Mouse (Mus musculus): ENCODE results near the gene Smap2. TPM values are rescaled to one million over a fixed set of nuclear protein-coding genes. Genes with fewer than 3 reads are reported as not detected.

Smap2 gene
- polyA plus RNA-seq, 1 experiment = 35.5 TPM

DNA sequence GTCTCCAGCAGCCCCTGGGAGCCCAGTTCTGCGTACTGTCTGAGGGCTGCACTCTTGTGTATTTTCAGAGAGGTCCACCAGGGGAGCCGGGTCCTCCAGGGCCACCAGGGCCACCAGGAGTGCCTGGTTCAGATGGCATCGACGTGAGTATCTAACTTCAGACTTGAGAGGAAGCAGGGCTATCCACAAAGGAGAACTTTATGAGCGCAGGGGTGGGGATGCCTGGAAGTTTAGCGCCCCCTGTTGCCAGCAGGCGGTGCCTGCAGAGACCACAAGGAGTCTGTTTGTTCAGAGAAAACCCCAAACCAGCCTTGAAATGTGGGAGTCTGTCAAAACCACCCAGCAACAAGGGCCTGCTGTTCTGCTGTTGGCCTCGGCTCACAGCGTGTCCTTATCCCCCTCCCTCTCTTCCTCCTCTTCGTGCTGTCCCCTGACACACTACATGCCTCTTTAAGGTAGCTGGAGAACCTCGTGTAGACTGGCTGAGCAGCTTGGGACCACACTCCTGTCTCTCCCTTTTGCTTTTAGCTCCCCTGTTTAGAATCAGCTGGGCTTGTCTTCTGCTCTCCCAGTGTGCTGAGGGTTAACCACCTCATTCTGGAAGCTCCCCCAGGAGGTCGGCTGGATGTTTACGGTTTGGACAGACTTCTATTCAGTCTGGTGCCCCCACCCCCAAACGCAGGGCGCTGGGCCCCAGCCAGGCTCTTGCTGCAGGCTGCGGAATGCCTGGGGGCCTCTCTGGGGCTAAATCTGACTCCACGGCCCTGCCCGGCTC lies 24.0 kb upstream of the Smap2 start:
- TF ChIP-seq CTCF (IDR thresholded peaks at IDR 0.05; ENCODE audit: borderline replicate concordance, insufficient read depth, low read length) (0 out of 2 replicates have a peak, but pooled peaks have one; percentile 14), POLR2A (IDR thresholded peaks at IDR 0.05; ENCODE audit: low read depth, low read length) (no peak)
- Histone ChIP-seq H3K27ac (ENCODE audit: insufficient read depth, low read length) (no peak overlapping the region), H3K4me1 (ENCODE audit: control insufficient read depth, insufficient read depth, low read length) (no peaks in the 10 kb centered on the region), H3K4me3 (ENCODE audit: insufficient read depth, low read length) (no peak overlapping the region)

DNA sequence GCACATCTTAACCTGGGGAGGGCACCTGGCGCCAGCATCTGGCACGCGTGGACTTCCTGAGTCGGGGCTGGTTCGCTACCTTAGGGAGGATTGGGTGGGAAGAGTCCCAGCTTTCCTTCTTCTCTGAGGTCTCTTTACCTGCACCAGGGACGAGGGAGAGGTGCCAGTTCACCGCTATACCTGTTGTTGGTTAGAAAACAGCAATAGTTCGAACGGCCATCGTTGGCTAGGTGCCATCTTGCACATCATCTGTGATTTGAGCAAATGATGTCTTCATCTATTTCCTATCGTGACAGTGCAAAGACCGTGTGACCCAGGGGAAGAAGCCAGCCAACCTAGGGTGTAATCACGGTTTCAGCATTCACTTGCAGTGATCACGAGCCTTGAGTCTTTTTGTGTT lies 23.3 kb upstream of the Smap2 start:
- TF ChIP-seq CTCF (IDR thresholded peaks at IDR 0.05; ENCODE audit: borderline replicate concordance, insufficient read depth, low read length) = no peak
- no peak for TF ChIP-seq POLR2A (IDR thresholded peaks at IDR 0.05; ENCODE audit: low read depth, low read length)
- Histone ChIP-seq H3K4me3 (ENCODE audit: insufficient read depth, low read length) (no peak overlapping the region), H3K27ac (ENCODE audit: insufficient read depth, low read length) (no peak overlapping the region)

DNA sequence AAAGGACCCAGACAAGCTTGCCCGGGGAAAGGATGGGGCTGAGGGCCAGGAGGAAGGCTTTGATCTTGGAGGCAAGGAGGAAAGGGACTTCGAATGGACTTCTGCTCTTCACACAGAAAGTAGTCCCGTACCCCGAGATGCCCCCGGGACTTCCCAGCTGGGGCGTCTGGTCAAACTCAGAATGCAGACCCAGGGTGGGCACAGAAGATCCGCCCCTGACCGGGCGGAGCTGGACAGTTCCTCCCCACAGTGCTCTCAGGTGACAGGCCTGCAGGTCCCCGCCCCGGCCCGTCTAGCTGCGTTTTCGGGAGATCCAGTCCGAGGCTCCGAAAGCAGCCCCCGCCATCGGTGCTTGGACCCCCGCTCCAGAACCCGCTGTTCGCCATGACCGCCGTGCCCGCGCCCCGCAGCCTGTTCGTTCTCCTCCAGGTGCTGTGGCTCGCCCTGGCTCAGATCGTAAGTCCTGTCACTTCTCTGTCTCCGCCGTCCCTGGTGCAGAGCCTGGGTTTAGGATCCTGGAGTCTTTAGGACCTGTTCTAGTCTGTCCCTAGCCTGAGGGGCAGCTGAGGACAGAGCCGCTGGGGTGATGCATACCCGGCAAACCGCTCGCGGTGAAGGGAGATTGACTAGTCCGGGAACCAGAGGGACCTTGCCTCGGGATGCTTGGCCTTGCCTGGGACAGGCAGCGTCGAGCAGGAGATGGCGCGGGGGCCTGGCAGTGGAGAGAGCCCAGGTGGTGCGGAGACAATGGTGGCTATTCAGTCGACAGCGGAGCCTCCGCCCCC lies 22.5 kb upstream of the Smap2 start, which contains the start of gene Col9a2:
Col9a2 (plus strand) TSS at position 55 of the 785 bp plus-strand sequence.
- Histone ChIP-seq H3K4me3 (ENCODE audit: insufficient read depth, low read length) (peak within 1 kb of the TSS; percentile 17), H3K27ac (ENCODE audit: insufficient read depth, low read length) (no peak within 1 kb of the TSS), H3K4me1 (ENCODE audit: control insufficient read depth, insufficient read depth, low read length) (no peaks in the 10 kb centered on the region)
- TF ChIP-seq CTCF (IDR thresholded peaks at IDR 0.05; ENCODE audit: borderline replicate concordance, insufficient read depth, low read length) (no peak), POLR2A (IDR thresholded peaks at IDR 0.05; ENCODE audit: low read depth, low read length) (no peak)

More for the DNA sequence above, 23.3 kb upstream of the Smap2 start:
- H3K4me1 ChIP-seq (ENCODE audit: control insufficient read depth, insufficient read depth, low read length) = no peaks in the 10 kb centered on the region

DNA sequence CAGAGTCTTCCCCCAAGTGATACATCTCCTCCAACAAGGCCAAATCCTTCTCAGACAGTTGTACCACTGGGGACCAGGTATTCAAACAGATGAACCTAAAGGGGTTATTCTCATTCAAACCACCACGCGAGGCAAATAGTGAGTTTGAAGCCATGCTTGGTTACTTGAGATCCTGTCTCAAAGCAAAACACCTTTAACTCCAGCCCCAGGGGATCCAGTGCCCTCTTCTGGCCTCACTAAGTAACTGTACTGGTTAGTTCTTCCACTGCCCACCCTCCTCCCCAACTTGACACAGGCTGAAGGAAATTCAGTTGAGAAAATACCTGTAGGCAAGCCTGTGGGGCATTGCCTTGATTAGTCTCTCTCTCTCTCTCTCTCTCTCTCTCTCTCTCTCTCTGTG lies 16.0 kb upstream of the Smap2 start:
- no peak overlapping the region for H3K27ac ChIP-seq (ENCODE audit: insufficient read depth, low read length)
- H3K4me1 ChIP-seq (ENCODE audit: control insufficient read depth, insufficient read depth, low read length) = no peaks in the 10 kb centered on the region
- no peak overlapping the region for H3K4me3 ChIP-seq (ENCODE audit: insufficient read depth, low read length)
- TF ChIP-seq POLR2A (IDR thresholded peaks at IDR 0.05; ENCODE audit: low read depth, low read length) (no peak), CTCF (IDR thresholded peaks at IDR 0.05; ENCODE audit: borderline replicate concordance, insufficient read depth, low read length) (no peak)

DNA sequence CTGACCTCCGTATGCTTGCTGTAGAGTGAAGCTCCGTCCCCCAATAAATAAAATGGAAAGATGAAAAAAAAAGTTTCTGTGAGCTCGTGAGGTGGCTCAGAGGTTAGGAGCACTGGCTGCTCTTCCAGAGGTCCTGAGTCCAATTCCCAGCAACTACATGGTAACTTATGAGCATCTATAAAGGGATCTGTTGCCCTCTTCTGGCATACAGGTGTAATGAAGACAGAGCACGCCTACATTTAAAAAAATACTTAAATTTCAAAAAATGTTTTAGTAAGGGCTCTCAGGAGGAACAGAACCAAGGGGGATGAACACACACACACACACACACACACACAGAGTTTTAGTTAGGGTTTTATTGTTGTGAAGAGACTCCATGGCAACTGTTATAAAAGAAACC lies 14.4 kb upstream of the Smap2 start:
- H3K4me3 ChIP-seq (ENCODE audit: insufficient read depth, low read length) = no peak overlapping the region
- no peak overlapping the region for H3K27ac ChIP-seq (ENCODE audit: insufficient read depth, low read length)
- TF ChIP-seq CTCF (IDR thresholded peaks at IDR 0.05; ENCODE audit: borderline replicate concordance, insufficient read depth, low read length) = no peak
- TF ChIP-seq POLR2A (IDR thresholded peaks at IDR 0.05; ENCODE audit: low read depth, low read length) = no peak
- no peaks in the 10 kb centered on the region for H3K4me1 ChIP-seq (ENCODE audit: control insufficient read depth, insufficient read depth, low read length)

DNA sequence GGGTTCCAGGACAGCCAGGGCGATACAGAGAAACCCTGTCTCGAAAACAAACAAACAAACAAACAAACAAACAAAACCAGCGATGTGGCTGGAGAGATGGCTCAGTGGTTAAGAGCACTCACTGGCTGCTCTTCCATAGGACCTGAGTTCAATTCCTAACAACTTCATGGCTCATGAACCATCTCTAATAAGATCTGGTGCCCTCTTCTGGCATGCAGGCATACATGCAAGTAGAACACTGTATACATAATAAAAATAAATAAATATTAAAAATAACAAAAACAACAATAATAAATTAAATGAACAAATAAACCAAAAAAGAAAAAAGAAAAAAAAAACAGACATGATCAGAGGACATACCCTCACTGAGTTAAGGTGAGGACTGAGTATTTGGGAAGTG lies 12.6 kb upstream of the Smap2 start:
- TF ChIP-seq POLR2A (IDR thresholded peaks at IDR 0.05; ENCODE audit: low read depth, low read length) (no peak), CTCF (IDR thresholded peaks at IDR 0.05; ENCODE audit: borderline replicate concordance, insufficient read depth, low read length) (no peak)
- Histone ChIP-seq H3K4me1 (ENCODE audit: control insufficient read depth, insufficient read depth, low read length) (no peaks in the 10 kb centered on the region), H3K27ac (ENCODE audit: insufficient read depth, low read length) (no peak overlapping the region), H3K4me3 (ENCODE audit: insufficient read depth, low read length) (no peak overlapping the region)

DNA sequence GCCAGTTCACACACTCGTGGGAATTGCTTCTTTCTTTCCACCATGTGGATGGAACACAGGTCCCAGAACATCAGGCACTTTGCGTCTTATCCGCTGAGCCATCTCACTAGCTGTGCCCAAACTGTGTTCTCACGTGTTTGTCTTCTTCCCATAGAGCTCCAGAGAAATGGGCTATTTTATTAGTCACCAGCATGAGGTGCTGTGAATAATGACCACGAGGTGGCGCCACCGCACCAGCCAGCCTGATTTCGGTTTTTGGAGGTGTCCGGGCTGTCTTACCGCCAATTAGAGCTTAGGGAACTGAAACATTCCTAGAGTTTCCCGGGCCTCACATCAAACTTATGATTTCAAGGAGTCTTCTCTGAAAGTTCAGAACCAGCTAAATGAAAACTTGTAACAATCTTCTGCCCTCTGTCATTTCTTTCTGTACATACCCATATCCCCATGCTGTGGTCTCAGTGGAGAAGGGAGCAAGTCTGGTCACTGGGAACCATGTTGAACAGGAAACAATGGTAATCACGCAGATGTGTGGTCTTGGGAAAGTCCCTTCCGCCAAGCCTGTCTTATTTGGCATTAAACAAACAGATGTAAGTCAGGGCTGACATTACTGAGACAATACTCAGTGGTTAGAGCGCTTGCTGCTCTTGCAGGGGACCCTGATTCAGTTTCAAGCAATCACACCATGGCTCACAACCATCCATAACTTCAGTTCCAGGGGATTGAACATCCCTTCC lies 11.8 kb upstream of the Smap2 start:
- Histone ChIP-seq H3K27ac (ENCODE audit: insufficient read depth, low read length) (no peak overlapping the region), H3K4me3 (ENCODE audit: insufficient read depth, low read length) (no peak overlapping the region), H3K4me1 (ENCODE audit: control insufficient read depth, insufficient read depth, low read length) (no peaks in the 10 kb centered on the region)
- TF ChIP-seq CTCF (IDR thresholded peaks at IDR 0.05; ENCODE audit: borderline replicate concordance, insufficient read depth, low read length) (peak; percentile 60), POLR2A (IDR thresholded peaks at IDR 0.05; ENCODE audit: low read depth, low read length) (no peak)

DNA sequence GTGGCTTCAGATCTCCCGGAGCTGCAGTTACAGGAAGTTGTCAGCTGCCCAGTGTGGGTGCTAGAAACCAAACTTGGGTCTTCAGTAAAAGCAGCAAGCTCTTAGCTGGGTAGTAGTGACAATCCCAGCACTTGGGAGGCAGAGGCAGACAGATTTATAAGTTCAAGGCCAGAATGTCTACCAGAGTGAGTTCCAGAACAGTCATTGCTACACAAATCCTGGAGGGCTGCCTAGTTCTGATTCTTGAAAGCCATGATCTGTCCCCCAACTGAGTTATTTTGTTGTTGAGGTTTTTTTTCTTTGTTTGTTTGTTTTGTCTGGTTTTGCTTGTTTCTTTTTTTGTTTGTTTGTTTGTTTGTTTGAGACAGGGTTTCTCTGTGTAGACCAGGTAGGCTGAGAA lies 11.1 kb upstream of the Smap2 start:
- H3K27ac ChIP-seq (ENCODE audit: insufficient read depth, low read length) = no peak overlapping the region
- TF ChIP-seq POLR2A (IDR thresholded peaks at IDR 0.05; ENCODE audit: low read depth, low read length) (no peak), CTCF (IDR thresholded peaks at IDR 0.05; ENCODE audit: borderline replicate concordance, insufficient read depth, low read length) (no peak)
- H3K4me1 ChIP-seq (ENCODE audit: control insufficient read depth, insufficient read depth, low read length) = no peaks in the 10 kb centered on the region
- H3K4me3 ChIP-seq (ENCODE audit: insufficient read depth, low read length) = no peak overlapping the region

DNA sequence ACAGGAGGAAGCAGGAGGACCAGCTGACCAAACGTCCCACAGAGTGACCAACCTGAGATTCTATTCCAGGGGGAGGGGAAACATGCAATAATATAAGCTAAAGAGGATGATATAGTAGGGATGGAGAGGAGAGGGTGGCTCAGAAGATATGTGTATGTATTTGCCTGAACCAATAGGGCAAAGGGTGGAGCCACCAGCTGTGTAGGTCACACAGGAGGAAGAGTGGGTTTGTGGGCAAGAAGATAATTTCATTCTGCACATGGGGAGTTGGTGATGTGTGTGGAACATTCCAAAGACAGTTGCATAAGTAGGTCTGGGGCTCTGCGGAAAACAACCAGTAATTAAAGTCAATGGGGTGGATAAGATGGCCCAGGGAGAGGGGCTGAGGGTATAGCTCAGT lies 8.6 kb upstream of the Smap2 start:
- Histone ChIP-seq H3K4me1 (ENCODE audit: control insufficient read depth, insufficient read depth, low read length) (peaks cover 5% of the 10 kb centered on the region; the same call in 1 of the 2 replicates), H3K27ac (ENCODE audit: insufficient read depth, low read length) (no peak overlapping the region), H3K4me3 (ENCODE audit: insufficient read depth, low read length) (no peak overlapping the region)
- TF ChIP-seq POLR2A (IDR thresholded peaks at IDR 0.05; ENCODE audit: low read depth, low read length) (no peak), CTCF (IDR thresholded peaks at IDR 0.05; ENCODE audit: borderline replicate concordance, insufficient read depth, low read length) (no peak)

Measured in embryonic fibroblast, embryonic 13.5 days (primary cell).